Mouse (Mus musculus): ENCODE results near the gene Ifna1.

- TF ChIP-seq USF1 (IDR thresholded peaks at IDR 0.05; ENCODE audit: low read depth, low read length) = no peak
- TF ChIP-seq POLR2AphosphoS2 (IDR thresholded peaks at IDR 0.05; ENCODE audit: low read length) = no peak
- no peak for TF ChIP-seq POLR2A (IDR thresholded peaks at IDR 0.05; ENCODE audit: control insufficient read depth in 1 of 2, insufficient read depth in 1 of 2, low read depth in 1 of 2, low read length in 2 of 2, poor library complexity in 1 of 2)
- no peak for TF ChIP-seq EP300 (IDR thresholded peaks at IDR 0.05; ENCODE audit: low read depth in 1 of 2, low read length in 2 of 2)
- no peak for TF ChIP-seq CTCF (IDR thresholded peaks at IDR 0.05 in 2 of 3, conservative IDR thresholded peaks at IDR 0.05 in 1 of 3; ENCODE audit: control insufficient read depth in 1 of 3, insufficient read depth in 1 of 3, low read depth in 2 of 3, low read length in 3 of 3, poor library complexity in 1 of 3, severe bottlenecking in 1 of 3)
- TF ChIP-seq ZC3H11A (IDR thresholded peaks at IDR 0.05; ENCODE audit: low read depth, low read length) = no peak
- TF ChIP-seq MAX (IDR thresholded peaks at IDR 0.05; ENCODE audit: low read length) = no peak
- TF ChIP-seq KAT2A (conservative IDR thresholded peaks at IDR 0.05; ENCODE audit: low read depth, low read length) = no peak
- no peak for TF ChIP-seq TAL1 (IDR thresholded peaks at IDR 0.05; ENCODE audit: low read length)
- no peak for TF ChIP-seq TBP (IDR thresholded peaks at IDR 0.05; ENCODE audit: low read depth, low read length)
- TF ChIP-seq UBTF (IDR thresholded peaks at IDR 0.05; ENCODE audit: borderline replicate concordance, insufficient read depth, low read depth, low read length) = no peak
Measured at GRCm38 (mm10) chr4:88888236-88888635, 38.3 kb downstream of the Ifna1 start.

All from MEL (cell line).